Comparison of ENCODE assay signal across 8 mouse cellular contexts in genomic region chr12:17544209-17545106, GRCm38 (mm10). TPM values are rescaled to one million over a fixed set of nuclear protein-coding genes. Genes with fewer than 3 reads are reported as not detected.
DNase-seq lines count a peak whose midpoint lies in the region; ATAC-seq and TF ChIP-seq lines count a peak whose summit lies in the region.

TSS of gene Odc1 (plus strand) at chr12:17544794.

- TF ChIP-seq POLR2A in CH12.LX (IDR thresholded peaks at IDR 0.05; ENCODE audit: low read depth, low read length), result peak; percentile 90

- peak within 1 kb of the TSS; percentile 93 for H3K9ac ChIP-seq in CH12.LX (ENCODE audit: insufficient read depth, low read depth)
- peak within 1 kb of the TSS; percentile 85 for H3K9ac ChIP-seq in forebrain, embryonic 12.5 days
- H3K9ac ChIP-seq in heart, postnatal 0 days (replicated peaks; ENCODE audit: low read depth, low read length), result peak within 1 kb of the TSS; percentile 87
- peak within 1 kb of the TSS; percentile 97 for H3K9ac ChIP-seq in liver, postnatal 0 days (replicated peaks)
- peak within 1 kb of the TSS; percentile 86 for H3K9ac ChIP-seq in neural tube, embryonic 14.5 days (replicated peaks; ENCODE audit: low read depth, low read length)

- TF ChIP-seq RAD21 in CH12.LX (IDR thresholded peaks at IDR 0.05; ENCODE audit: low read depth, low read length), result no peak

- peak; percentile 94 for DNase-seq in CH12.LX (ENCODE audit: extremely low read depth)
- peak; percentile 85 for DNase-seq in c-Kit-positive CD71-positive TER-119-negative erythroid progenitor cells, embryonic 14.5 days (ENCODE audit: low read depth)
- DNase-seq in heart, postnatal 0 days (ENCODE audit: low spot score), result peak; percentile 96
- DNase-seq in large intestine, adult 2 months (ENCODE audit: low read depth, low spot score), result peak; percentile 69
- DNase-seq in liver, postnatal 0 days, result peak; percentile 99
- peak; percentile 99 for DNase-seq in testis, postnatal 10 days (ENCODE audit: low spot score)

- H3K4me3 ChIP-seq in CH12.LX (replicated peaks in 1 of 3; ENCODE audit: low read depth in 2 of 3, low read length in 2 of 3, poor library complexity in 1 of 3), result peak within 1 kb of the TSS; percentile 76 to 99 (median 99)
- peak within 1 kb of the TSS; percentile 87 for H3K4me3 ChIP-seq in forebrain, embryonic 12.5 days (replicated peaks)
- peak within 1 kb of the TSS; percentile 82 for H3K4me3 ChIP-seq in heart, postnatal 0 days (ENCODE audit: low read depth, low read length)
- peak within 1 kb of the TSS; percentile 99 for H3K4me3 ChIP-seq in liver, postnatal 0 days (ENCODE audit: low read depth, low read length)
- peak within 1 kb of the TSS; percentile 97 for H3K4me3 ChIP-seq in neural tube, embryonic 14.5 days (ENCODE audit: low read depth, low read length)

- H3K4me2 ChIP-seq in CH12.LX (ENCODE audit: insufficient read depth, low read depth, poor library complexity, severe bottlenecking), result peak within 1 kb of the TSS; percentile 70
- H3K4me2 ChIP-seq in forebrain, embryonic 12.5 days, result peak within 1 kb of the TSS; percentile 66
- peak within 1 kb of the TSS; percentile 76 for H3K4me2 ChIP-seq in heart, postnatal 0 days (ENCODE audit: low read depth, low read length)
- peak within 1 kb of the TSS; percentile 93 for H3K4me2 ChIP-seq in liver, postnatal 0 days (ENCODE audit: low read depth, low read length)
- peak within 1 kb of the TSS; percentile 70 for H3K4me2 ChIP-seq in neural tube, embryonic 14.5 days (ENCODE audit: low read depth, low read length)

- peaks cover 38% of the 10 kb centered on the region for H3K79me2 ChIP-seq in CH12.LX (replicated peaks; ENCODE audit: control insufficient read depth, extremely low read depth, insufficient read depth, poor library complexity, severe bottlenecking)

- in situ Hi-C loops in CH12.LX (cut with MboI; ENCODE audit: low pct_ligation_motif_present, low pct_unique_long_range_greater_than_20kb, low sequenced_read_pairs), result no loop called here

- H3K4me1 ChIP-seq in CH12.LX (ENCODE audit: control insufficient read depth in 1 of 2, insufficient read depth in 2 of 2), result peaks cover 17 to 47% of the 10 kb centered on the region in 2 experiments
- H3K4me1 ChIP-seq in forebrain, embryonic 12.5 days, result peaks cover 16% of the 10 kb centered on the region
- H3K4me1 ChIP-seq in heart, postnatal 0 days (ENCODE audit: control insufficient read depth, insufficient read depth), result peaks cover 9% of the 10 kb centered on the region
- H3K4me1 ChIP-seq in liver, postnatal 0 days (ENCODE audit: insufficient read depth), result peaks cover 33% of the 10 kb centered on the region
- peaks cover 13% of the 10 kb centered on the region for H3K4me1 ChIP-seq in neural tube, embryonic 14.5 days (ENCODE audit: control insufficient read depth, insufficient read depth, low read length)

- WGBS in forebrain, embryonic 12.5 days, result under 1% methylated on average over 74 of the region's 98 CpGs
- 1% methylated on average over 79 of the region's 98 CpGs for WGBS in heart, postnatal 0 days
- WGBS in large intestine, adult 2 months, result under 1% methylated on average over 76 of the region's 98 CpGs
- WGBS in liver, postnatal 0 days (ENCODE audit: insufficient replicate concordance), result 3% methylated on average over 67 of the region's 98 CpGs
- under 1% methylated on average over 60 of the region's 98 CpGs for WGBS in neural tube, embryonic 14.5 days

- peak within 1 kb of the TSS; percentile 46 for H3K27ac ChIP-seq in CH12.LX (ENCODE audit: insufficient read depth, low read depth)
- peak within 1 kb of the TSS; percentile 93 for H3K27ac ChIP-seq in forebrain, embryonic 12.5 days
- peak within 1 kb of the TSS; percentile 94 for H3K27ac ChIP-seq in heart, postnatal 0 days (ENCODE audit: low read depth)
- H3K27ac ChIP-seq in liver, postnatal 0 days (ENCODE audit: low read depth), result peak within 1 kb of the TSS; percentile 95
- H3K27ac ChIP-seq in neural tube, embryonic 14.5 days (ENCODE audit: low read depth, low read length), result peak within 1 kb of the TSS; percentile 90

- peak; percentile 97 for ATAC-seq in forebrain, embryonic 12.5 days (ENCODE audit: low FRiP score)
- ATAC-seq in heart, postnatal 0 days (ENCODE audit: insufficient read depth, low read depth), result peak; percentile 95
- peak; percentile 94 for ATAC-seq in liver, postnatal 0 days
- ATAC-seq in neural tube, embryonic 14.5 days (ENCODE audit: low read depth), result peak; percentile 97

- peaks cover 27 to 37% of the 10 kb centered on the region in 2 experiments for H3K36me3 ChIP-seq in CH12.LX (replicated peaks in 1 of 2; ENCODE audit: control insufficient read depth in 1 of 2, insufficient read depth in 1 of 2, low read length in 1 of 2)
- peaks cover 26% of the 10 kb centered on the region for H3K36me3 ChIP-seq in forebrain, embryonic 12.5 days (replicated peaks)
- peaks cover 23% of the 10 kb centered on the region for H3K36me3 ChIP-seq in heart, postnatal 0 days (replicated peaks; ENCODE audit: control insufficient read depth, insufficient read depth, low read length)
- peaks cover 30% of the 10 kb centered on the region for H3K36me3 ChIP-seq in liver, postnatal 0 days (replicated peaks; ENCODE audit: insufficient read depth, low read length)
- peaks cover 14% of the 10 kb centered on the region; the same call in 1 of the 2 replicates for H3K36me3 ChIP-seq in neural tube, embryonic 14.5 days (ENCODE audit: control insufficient read depth, insufficient read depth, low read length)

- H3K9me3 ChIP-seq in CH12.LX (replicated peaks; ENCODE audit: low read length), result no peaks in the 10 kb centered on the region
- no peaks in the 10 kb centered on the region for H3K9me3 ChIP-seq in forebrain, embryonic 12.5 days
- H3K9me3 ChIP-seq in heart, postnatal 0 days (replicated peaks; ENCODE audit: control insufficient read depth, low read length), result no peaks in the 10 kb centered on the region
- H3K9me3 ChIP-seq in liver, postnatal 0 days (ENCODE audit: low read length), result no peaks in the 10 kb centered on the region
- no peaks in the 10 kb centered on the region for H3K9me3 ChIP-seq in neural tube, embryonic 14.5 days (ENCODE audit: control insufficient read depth, low read length)

- TF ChIP-seq CTCF in CH12.LX (conservative IDR thresholded peaks at IDR 0.05 in 1 of 2, IDR thresholded peaks at IDR 0.05 in 1 of 2; ENCODE audit: low read depth in 2 of 2, low read length in 2 of 2), result peak in 1 of 2 experiments; percentile 11; a peak in 1 of 4 replicates
- TF ChIP-seq CTCF in heart, postnatal 0 days (IDR thresholded peaks at IDR 0.05; ENCODE audit: low read depth), result peak; percentile 32; the same call in 1 of the 2 replicates
- TF ChIP-seq CTCF in liver, postnatal 0 days (IDR thresholded peaks at IDR 0.05; ENCODE audit: low read depth), result peak; percentile 42

- TF ChIP-seq EP300 in CH12.LX (IDR thresholded peaks at IDR 0.05; ENCODE audit: low read length), result no peak
- TF ChIP-seq EP300 in heart, postnatal 0 days (IDR thresholded peaks at IDR 0.05; ENCODE audit: low read depth), result 0 out of 2 replicates have a peak, but pooled peaks have one; percentile 1
- TF ChIP-seq EP300 in liver, postnatal 0 days (IDR thresholded peaks at IDR 0.05; ENCODE audit: low read depth), result no peak; the same call in 1 of the 2 replicates

- dilution Hi-C loops in CH12.LX (cut with MboI; ENCODE audit: extremely low pct_ligation_motif_present, extremely low pct_unique_long_range_greater_than_20kb, low sequenced_read_pairs), result no loop called here

- H3K27me3 ChIP-seq in CH12.LX (replicated peaks), result no peaks in the 10 kb centered on the region
- H3K27me3 ChIP-seq in forebrain, embryonic 12.5 days, result no peaks in the 10 kb centered on the region
- H3K27me3 ChIP-seq in heart, postnatal 0 days (ENCODE audit: control insufficient read depth, insufficient read depth, low read length), result no peaks in the 10 kb centered on the region
- no peaks in the 10 kb centered on the region for H3K27me3 ChIP-seq in liver, postnatal 0 days (ENCODE audit: insufficient read depth, low read length)
- H3K27me3 ChIP-seq in neural tube, embryonic 14.5 days (ENCODE audit: control insufficient read depth, insufficient read depth, low read length), result no peaks in the 10 kb centered on the region

TF ChIP-seq in CH12.LX, 34 proteins besides CTCF, POLR2A, EP300 and RAD21 (continues in another document):
- TF ChIP-seq KAT2A (IDR thresholded peaks at IDR 0.05; ENCODE audit: insufficient replicate concordance, low read length) (no peak), ZNF384 (IDR thresholded peaks at IDR 0.05; ENCODE audit: low read depth, low read length) (no peak), ZMIZ1 (IDR thresholded peaks at IDR 0.05; ENCODE audit: low read depth, low read length) (peak; percentile 97), MYC (IDR thresholded peaks at IDR 0.05; ENCODE audit: low read depth, low read length) (peak; percentile 60; the same call in 1 of the 2 replicates), ZKSCAN1 (IDR thresholded peaks at IDR 0.05; ENCODE audit: borderline replicate concordance, low read depth, low read length) (no peak), JUND (conservative IDR thresholded peaks at IDR 0.05; ENCODE audit: low read depth, low read length) (no peak), MXI1 (IDR thresholded peaks at IDR 0.05; ENCODE audit: low read depth, low read length) (peak; percentile 94; the same call in 1 of the 2 replicates), NRF1 (IDR thresholded peaks at IDR 0.05; ENCODE audit: low read depth, low read length) (peak; percentile 87), SIN3A (IDR thresholded peaks at IDR 0.05; ENCODE audit: low read length) (peak; percentile 86), USF2 (conservative IDR thresholded peaks at IDR 0.05; ENCODE audit: low read depth, low read length) (no peak), CHD2 (IDR thresholded peaks at IDR 0.05; ENCODE audit: low read length) (no peak), MAZ (IDR thresholded peaks at IDR 0.05; ENCODE audit: low read depth, low read length) (no peak), POLR2AphosphoS2 (IDR thresholded peaks at IDR 0.05; ENCODE audit: low read depth, low read length) (peak; percentile 31; the same call in 1 of the 2 replicates), ETS1 (conservative IDR thresholded peaks at IDR 0.05; ENCODE audit: low read depth, low read length) (no peak), NELFE (IDR thresholded peaks at IDR 0.05; ENCODE audit: low read depth, low read length) (peak; percentile 72), RCOR1 (conservative IDR thresholded peaks at IDR 0.05; ENCODE audit: low read depth, low read length) (no peak)

RNA-seq across cellular contexts. Expression of gene Odc1, which starts in this region (rescaled TPM):
- total RNA-seq in CH12.LX (2012; rRNA removed) (1,757 and 1,839 TPM in 2 replicates), CH12.LX (2014; rRNA removed) (2,455 and 2,545 TPM in 2 replicates)
- 2,544 and 2,567 TPM in 2 replicates for polyA plus RNA-seq in CH12.LX (2012; ENCODE audit: insufficient read length, low read depth)
- polyA plus RNA-seq in forebrain, embryonic 12.5 days (2016; fragmentation: Nextera tagmentation; extraction: Ambion mirVana), result 291 and 318 TPM in 2 replicates
- 172 and 189 TPM in 2 replicates for total RNA-seq in heart, postnatal 0 days (2014; rRNA removed; ENCODE audit: low replicate concordance)
- 59.0 and 67.4 TPM in 2 replicates for polyA plus RNA-seq in heart, postnatal 0 days (2015; fragmentation: Nextera tagmentation; extraction: Ambion mirVana)
- polyA plus RNA-seq in large intestine, adult 2 months (2012; rRNA removed), result 121 and 122 TPM in 2 replicates
- polyA plus RNA-seq in liver, postnatal 0 days (2015; fragmentation: Nextera tagmentation; extraction: Ambion mirVana), result 158 and 161 TPM in 2 replicates
- 124 and 131 TPM in 2 replicates for polyA plus RNA-seq in neural tube, embryonic 14.5 days (2014; fragmentation: Nextera tagmentation; extraction: Ambion mirVana)

Comparison
In these comparisons a context has a peak if more than half of its experiments do, and no peak if none do; other contexts are left out.
1. Peak in every context shown above with its lines: DNase-seq, ATAC-seq, H3K4me3 ChIP-seq and H3K27ac ChIP-seq.